ENCODE assay signal across 23 mouse cellular contexts in genomic region chr9:89902813-89903212, GRCm38 (mm10). TPM values are rescaled to one million over a fixed set of nuclear protein-coding genes. Genes with fewer than 3 reads are reported as not detected.
DNase-seq lines count a peak whose midpoint lies in the region; ATAC-seq and TF ChIP-seq lines count a peak whose summit lies in the region.
"Had no signal": no experiment of that assay in that cellular context is flagged by ENCODE, and none has a peak within 500 bp of the region (broad histone marks: within the 10 kb centered on the region; RNA-seq: fewer than 3 reads in every experiment).

No protein-coding gene starts in this region.

- no peak overlapping the region for H3K4me3 ChIP-seq in embryonic facial prominence, embryonic 14.5 days (ENCODE audit: low read depth, low read length)
- no peak overlapping the region for H3K4me3 ChIP-seq in embryonic facial prominence, embryonic 10.5 days
- H3K4me3 ChIP-seq in intestine, embryonic 15.5 days (replicated peaks) = no peak overlapping the region
- H3K4me3 ChIP-seq in intestine, embryonic 16.5 days (ENCODE audit: low read length) = no peak overlapping the region
- no peak overlapping the region for H3K4me3 ChIP-seq in midbrain, embryonic 11.5 days (ENCODE audit: low read depth, low read length)
- no peak overlapping the region for H3K4me3 ChIP-seq in midbrain, postnatal 0 days (ENCODE audit: low read depth, low read length)
- H3K4me3 ChIP-seq: forebrain, embryonic 10.5 days; heart, embryonic 10.5 days; limb, embryonic 12.5 days; liver, embryonic 13.5 days; midbrain, embryonic 12.5 days had no signal

- ATAC-seq in embryonic facial prominence, embryonic 14.5 days (ENCODE audit: low read depth) = no peak
- ATAC-seq in intestine, embryonic 15.5 days = peak; percentile 47; the same call in 1 of the 2 replicates
- ATAC-seq in intestine, embryonic 16.5 days = no peak; the same call in 1 of the 2 replicates
- ATAC-seq in midbrain, embryonic 11.5 days (ENCODE audit: low FRiP score) = no peak
- ATAC-seq in midbrain, postnatal 0 days (ENCODE audit: low FRiP score) = no peak

- H3K9ac ChIP-seq in embryonic facial prominence, embryonic 14.5 days (ENCODE audit: low read depth, low read length) = no peak overlapping the region
- H3K9ac ChIP-seq in intestine, embryonic 15.5 days = no peak overlapping the region
- no peak overlapping the region for H3K9ac ChIP-seq in intestine, embryonic 16.5 days (ENCODE audit: low read depth, low read length)
- H3K9ac ChIP-seq in midbrain, embryonic 11.5 days (ENCODE audit: low read length) = no peak overlapping the region
- no peak overlapping the region for H3K9ac ChIP-seq in midbrain, postnatal 0 days (replicated peaks; ENCODE audit: low read length, poor library complexity, severe bottlenecking)
- H3K9ac ChIP-seq: limb, embryonic 12.5 days; liver, embryonic 13.5 days; midbrain, embryonic 12.5 days had no signal

- H3K27ac ChIP-seq in embryonic facial prominence, embryonic 14.5 days (replicated peaks; ENCODE audit: low read depth, low read length) = no peak overlapping the region
- H3K27ac ChIP-seq in embryonic facial prominence, embryonic 10.5 days (replicated peaks) = no peak overlapping the region
- no peak overlapping the region for H3K27ac ChIP-seq in intestine, embryonic 15.5 days
- no peak overlapping the region for H3K27ac ChIP-seq in intestine, embryonic 16.5 days (ENCODE audit: low read length)
- no peak overlapping the region for H3K27ac ChIP-seq in midbrain, embryonic 11.5 days (ENCODE audit: low read depth, low read length)
- H3K27ac ChIP-seq in midbrain, postnatal 0 days (ENCODE audit: low read depth, low read length) = no peak overlapping the region
- H3K27ac ChIP-seq: forebrain, embryonic 10.5 days; heart, embryonic 10.5 days; limb, embryonic 12.5 days; liver, embryonic 13.5 days; midbrain, embryonic 12.5 days had no signal

- peak; percentile 41 for DNase-seq in embryonic facial prominence, embryonic 14.5 days (ENCODE audit: low spot score)
- DNase-seq in embryonic facial prominence, embryonic 10.5 days (ENCODE audit: low spot score) = no peak
- DNase-seq in midbrain, embryonic 11.5 days (ENCODE audit: low spot score, missing footprints) = peak; percentile 23
- no peak for DNase-seq in midbrain, postnatal 0 days (ENCODE audit: low spot score)
- DNase-seq in frontal cortex, postnatal 14 days (ENCODE audit: low spot score in 2 of 2) = no peak
- no peak for DNase-seq in spleen, adult 18-20 months
- DNase-seq: adrenal gland, postnatal 36 days; cerebellum, adult 11 months; cerebellum, adult 9-11 months; kidney, adult 8-10 months; kidney, postnatal 14 days; liver, embryonic 13.5 days; lung, postnatal 10 days; thymus, adult 2 months had no signal

- no peaks in the 10 kb centered on the region for H3K9me3 ChIP-seq in embryonic facial prominence, embryonic 14.5 days (ENCODE audit: control insufficient read depth, low read length)
- no peaks in the 10 kb centered on the region for H3K9me3 ChIP-seq in embryonic facial prominence, embryonic 10.5 days
- no peaks in the 10 kb centered on the region for H3K9me3 ChIP-seq in intestine, embryonic 15.5 days
- no peaks in the 10 kb centered on the region for H3K9me3 ChIP-seq in intestine, embryonic 16.5 days (ENCODE audit: control insufficient read depth, low read length)
- H3K9me3 ChIP-seq in midbrain, embryonic 11.5 days (ENCODE audit: control insufficient read depth, low read length) = no peaks in the 10 kb centered on the region
- H3K9me3 ChIP-seq in midbrain, postnatal 0 days (ENCODE audit: low read length) = no peaks in the 10 kb centered on the region
- H3K9me3 ChIP-seq: forebrain, embryonic 10.5 days; heart, embryonic 10.5 days; limb, embryonic 12.5 days; liver, embryonic 13.5 days; midbrain, embryonic 12.5 days had no signal

- TF ChIP-seq CTCF in midbrain, postnatal 0 days (IDR thresholded peaks at IDR 0.05) = no peak

- H3K36me3 ChIP-seq in embryonic facial prominence, embryonic 14.5 days (ENCODE audit: control insufficient read depth, insufficient read depth, low read length) = no peaks in the 10 kb centered on the region
- no peaks in the 10 kb centered on the region for H3K36me3 ChIP-seq in embryonic facial prominence, embryonic 10.5 days (replicated peaks)
- H3K36me3 ChIP-seq in intestine, embryonic 15.5 days = no peaks in the 10 kb centered on the region
- no peaks in the 10 kb centered on the region for H3K36me3 ChIP-seq in intestine, embryonic 16.5 days (ENCODE audit: control insufficient read depth, insufficient read depth, low read length)
- no peaks in the 10 kb centered on the region for H3K36me3 ChIP-seq in midbrain, embryonic 11.5 days (ENCODE audit: control insufficient read depth, insufficient read depth, low read length)
- H3K36me3 ChIP-seq in midbrain, postnatal 0 days (ENCODE audit: insufficient read depth, low read length) = no peaks in the 10 kb centered on the region
- H3K36me3 ChIP-seq: forebrain, embryonic 10.5 days; heart, embryonic 10.5 days; limb, embryonic 12.5 days; liver, embryonic 13.5 days; midbrain, embryonic 12.5 days had no signal

- H3K4me1 ChIP-seq in embryonic facial prominence, embryonic 14.5 days (ENCODE audit: control insufficient read depth, insufficient read depth, low read length) = no peaks in the 10 kb centered on the region
- no peaks in the 10 kb centered on the region for H3K4me1 ChIP-seq in embryonic facial prominence, embryonic 10.5 days
- H3K4me1 ChIP-seq in intestine, embryonic 15.5 days (replicated peaks) = no peaks in the 10 kb centered on the region
- H3K4me1 ChIP-seq in intestine, embryonic 16.5 days (ENCODE audit: control insufficient read depth, insufficient read depth, low read length) = no peaks in the 10 kb centered on the region
- H3K4me1 ChIP-seq in midbrain, embryonic 11.5 days (ENCODE audit: control insufficient read depth, insufficient read depth, low read length) = no peaks in the 10 kb centered on the region
- no peaks in the 10 kb centered on the region for H3K4me1 ChIP-seq in midbrain, postnatal 0 days (ENCODE audit: insufficient read depth, low read length)
- H3K4me1 ChIP-seq: heart, embryonic 10.5 days; limb, embryonic 12.5 days; liver, embryonic 13.5 days; midbrain, embryonic 12.5 days had no signal

- 42% methylated on average over 2 of the region's 2 CpGs for WGBS in embryonic facial prominence, embryonic 14.5 days
- 79% methylated on average over 2 of the region's 2 CpGs for WGBS in embryonic facial prominence, embryonic 10.5 days
- 53% methylated on average over 2 of the region's 2 CpGs for WGBS in intestine, embryonic 15.5 days
- 59% methylated on average over 2 of the region's 2 CpGs for WGBS in intestine, embryonic 16.5 days
- 76% methylated on average over 2 of the region's 2 CpGs for WGBS in midbrain, embryonic 11.5 days
- 78% methylated on average over 2 of the region's 2 CpGs for WGBS in midbrain, postnatal 0 days

- H3K27me3 ChIP-seq in embryonic facial prominence, embryonic 14.5 days (replicated peaks; ENCODE audit: control insufficient read depth, insufficient read depth, low read length) = peaks cover 26% of the 10 kb centered on the region
- H3K27me3 ChIP-seq in embryonic facial prominence, embryonic 10.5 days (replicated peaks; ENCODE audit: low read depth, poor library complexity, severe bottlenecking) = peaks cover 53% of the 10 kb centered on the region
- H3K27me3 ChIP-seq in intestine, embryonic 15.5 days (replicated peaks) = peaks cover 19% of the 10 kb centered on the region
- peaks cover 16% of the 10 kb centered on the region for H3K27me3 ChIP-seq in intestine, embryonic 16.5 days (replicated peaks; ENCODE audit: control insufficient read depth, insufficient read depth, low read length)
- peaks cover 15% of the 10 kb centered on the region for H3K27me3 ChIP-seq in midbrain, embryonic 11.5 days (ENCODE audit: control insufficient read depth, insufficient read depth, low read length)
- peaks cover 17% of the 10 kb centered on the region for H3K27me3 ChIP-seq in midbrain, postnatal 0 days (ENCODE audit: insufficient read depth, low read length)

- no peak overlapping the region for H3K4me2 ChIP-seq in embryonic facial prominence, embryonic 14.5 days (ENCODE audit: low read depth, low read length)
- H3K4me2 ChIP-seq in intestine, embryonic 15.5 days (replicated peaks) = no peak overlapping the region
- H3K4me2 ChIP-seq in intestine, embryonic 16.5 days (ENCODE audit: low read depth, low read length) = no peak overlapping the region
- H3K4me2 ChIP-seq in midbrain, embryonic 11.5 days = no peak overlapping the region
- no peak overlapping the region for H3K4me2 ChIP-seq in midbrain, postnatal 0 days (ENCODE audit: low read depth, low read length, poor library complexity, severe bottlenecking)
- H3K4me2 ChIP-seq: limb, embryonic 12.5 days; liver, embryonic 13.5 days; midbrain, embryonic 12.5 days had no signal

RNA-seq across cellular contexts. Expression of gene Rasgrf1, which starts 6.9 kb away (rescaled TPM):
- 0.78 and 1.2 TPM in 2 replicates for polyA plus RNA-seq in embryonic facial prominence, embryonic 14.5 days (2014; fragmentation: Nextera tagmentation; extraction: Ambion mirVana)
- polyA plus RNA-seq in embryonic facial prominence, embryonic 10.5 days (2016; fragmentation: Nextera tagmentation; extraction: Ambion mirVana) = 0.23 and 0.24 TPM in 2 replicates
- polyA plus RNA-seq in intestine, embryonic 15.5 days (2015; fragmentation: Nextera tagmentation; extraction: Ambion mirVana) = 0.31 and 0.42 TPM in 2 replicates
- 0.12 and 0.20 TPM in 2 replicates for polyA plus RNA-seq in intestine, embryonic 16.5 days (2015; fragmentation: Nextera tagmentation; extraction: Ambion mirVana)
- 0.07 and 0.18 TPM in 2 replicates for polyA plus RNA-seq in midbrain, embryonic 11.5 days (2014; fragmentation: Nextera tagmentation; extraction: Ambion mirVana)
- 35.7 and 40.8 TPM in 2 replicates for total RNA-seq in midbrain, postnatal 0 days (2014; rRNA removed)
- 22.6 and 24.0 TPM in 2 replicates for polyA plus RNA-seq in midbrain, postnatal 0 days (2015; fragmentation: Nextera tagmentation; extraction: Ambion mirVana)
- total RNA-seq: common myeloid progenitor, adult 5-6 weeks; hematopoietic stem cell, adult 5-6 weeks; neutrophil, adult 5-6 weeks had no signal
- polyA plus RNA-seq: forebrain, embryonic 10.5 days; liver, embryonic 13.5 days had no signal

Comparison
In these comparisons a context has a peak if more than half of its experiments do, and no peak if none do; other contexts are left out.
1. DNase-seq: peak in embryonic facial prominence, embryonic 14.5 days (single experiment) and midbrain, embryonic 11.5 days (single experiment); none in embryonic facial prominence, embryonic 10.5 days (single experiment), midbrain, postnatal 0 days (single experiment), frontal cortex, postnatal 14 days (0 of 2) and spleen, adult 18-20 months (0 of 2).
2. RNA of gene Rasgrf1, which starts 6.9 kb away (polyA plus RNA-seq): 22.6 to 24.0 TPM in midbrain, postnatal 0 days; 0.78 to 1.2 TPM in embryonic facial prominence, embryonic 14.5 days, 0.31 to 0.42 TPM in intestine, embryonic 15.5 days, 0.23 to 0.24 TPM in embryonic facial prominence, embryonic 10.5 days, 0.12 to 0.20 TPM in intestine, embryonic 16.5 days and 0.07 to 0.18 TPM in midbrain, embryonic 11.5 days; every median in the first group is over 10 times any median in the second.